Mouse (Mus musculus): ENCODE data around the gene Fjx1. TPM values are rescaled to one million over a fixed set of nuclear protein-coding genes. Genes with fewer than 3 reads are reported as not detected.

The Fjx1 gene
- polyA plus RNA-seq, 1 experiment = 0.16 TPM

DNA sequence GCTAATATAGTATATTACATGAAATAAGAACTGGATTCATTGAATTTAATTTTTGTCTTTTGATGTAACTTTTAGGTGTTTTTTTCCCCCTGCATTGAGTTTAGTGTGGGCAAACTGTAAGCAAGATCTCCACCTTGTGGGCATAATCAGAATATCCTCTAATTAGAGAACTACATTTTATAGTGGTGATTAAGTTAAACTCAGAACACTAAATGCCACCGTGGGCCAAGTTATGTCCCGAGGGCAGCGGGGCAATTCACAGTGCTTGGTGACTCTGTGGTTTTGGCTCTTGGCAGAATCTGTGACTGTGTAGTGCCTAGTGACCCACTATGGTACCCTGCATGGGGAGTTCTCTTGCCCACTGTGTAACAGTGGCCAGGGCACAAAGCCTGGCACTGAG, 1.1 kb upstream of the Fjx1 start:
- Histone ChIP-seq H3K4me3 (replicated peaks) (no peak overlapping the region), H3K27me3 (replicated peaks) (peaks cover 89% of the 10 kb centered on the region), H3K4me1 (peaks cover 29% of the 10 kb centered on the region), H3K36me3 (replicated peaks; ENCODE audit: low read length) (no peaks in the 10 kb centered on the region), H3K9me3 (no peaks in the 10 kb centered on the region)
- TF ChIP-seq FLI1 (IDR thresholded peaks at IDR 0.05; ENCODE audit: low read length) (no peak), GATA1 (IDR thresholded peaks at IDR 0.05; ENCODE audit: borderline replicate concordance, low read length) (no peak)

DNA sequence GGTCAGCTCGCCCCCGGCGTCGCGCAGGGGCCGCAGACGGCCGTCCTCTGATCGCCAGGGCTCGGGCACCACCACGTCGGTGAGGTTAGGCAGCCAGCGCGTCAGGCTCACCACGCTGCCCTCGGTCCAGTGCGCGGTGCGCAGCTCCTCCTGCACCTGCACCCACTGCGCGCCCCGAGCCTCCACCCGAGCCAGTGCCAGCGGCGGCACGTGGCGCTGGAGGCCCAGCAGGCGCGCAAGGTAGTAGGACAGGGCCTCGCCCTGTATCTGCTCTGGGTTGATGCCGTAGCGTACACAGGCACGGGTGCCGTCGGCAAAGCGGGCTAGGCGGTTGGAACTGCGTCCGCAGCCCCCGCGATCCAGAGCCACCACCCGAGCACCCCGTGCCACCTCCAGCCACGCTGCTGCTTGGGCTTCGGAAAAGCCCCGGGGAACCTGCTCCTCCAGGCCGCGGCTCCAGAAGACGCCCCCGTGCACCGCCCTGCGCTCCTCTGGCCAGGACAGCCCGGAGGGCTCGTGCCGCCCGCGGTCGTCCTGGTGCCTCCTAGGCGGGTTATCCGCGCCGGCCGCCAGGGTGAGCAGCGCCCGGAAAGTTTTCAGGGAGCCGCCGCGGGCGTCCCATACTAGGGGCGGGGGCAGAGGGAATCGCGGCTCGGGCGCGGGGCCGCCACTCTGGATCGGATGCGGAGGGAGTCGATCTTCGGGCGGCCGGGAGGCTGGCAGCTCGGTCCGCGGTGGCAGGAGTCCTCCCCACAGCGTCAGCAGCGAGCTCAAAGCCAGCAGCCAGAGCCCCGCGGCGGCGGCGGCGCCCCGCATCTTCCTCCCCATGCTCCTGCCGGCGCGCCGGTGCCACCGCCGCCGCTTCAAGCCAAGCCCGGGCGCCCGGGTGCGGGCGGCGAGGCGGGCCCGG, 1.3 kb downstream of the Fjx1 start:
- Histone ChIP-seq H3K4me1 (peaks cover 29% of the 10 kb centered on the region), H3K27me3 (replicated peaks) (peaks cover 88% of the 10 kb centered on the region), H3K4me3 (replicated peaks) (peak overlapping the region; percentile 91), H3K36me3 (replicated peaks; ENCODE audit: low read length) (no peaks in the 10 kb centered on the region), H3K9me3 (no peaks in the 10 kb centered on the region)
- TF ChIP-seq FLI1 (IDR thresholded peaks at IDR 0.05; ENCODE audit: low read length) = no peak
- TF ChIP-seq GATA1 (IDR thresholded peaks at IDR 0.05; ENCODE audit: borderline replicate concordance, low read length) = no peak

DNA sequence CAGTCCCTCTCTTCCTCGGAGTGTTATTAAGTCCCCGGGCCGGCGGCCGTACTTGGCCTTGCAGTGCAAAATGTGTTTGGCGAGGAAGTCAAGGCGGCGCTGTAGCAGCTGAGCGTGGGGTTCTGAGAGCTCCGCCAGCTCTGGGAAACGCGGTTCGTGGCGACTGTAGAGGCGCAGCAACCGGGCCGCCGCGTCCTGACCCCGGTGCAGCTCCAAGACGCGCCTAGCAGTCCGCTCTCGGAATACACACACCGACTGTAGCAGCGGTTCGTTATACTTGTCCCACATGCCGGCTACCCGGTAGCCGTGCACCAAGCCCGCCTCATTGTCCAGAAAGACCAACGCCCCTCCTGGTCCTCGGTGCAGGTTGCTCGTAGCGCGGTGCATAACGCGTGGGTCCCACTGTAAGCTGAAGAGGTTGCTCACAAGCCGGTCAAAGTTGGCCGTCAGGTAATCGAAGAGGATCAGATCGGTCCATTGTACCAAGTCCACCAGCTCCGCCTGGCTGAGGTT, 2.0 kb downstream of the Fjx1 start:
- no peaks in the 10 kb centered on the region for H3K9me3 ChIP-seq
- TF ChIP-seq FLI1 (IDR thresholded peaks at IDR 0.05; ENCODE audit: low read length) = no peak
- no peak for TF ChIP-seq GATA1 (IDR thresholded peaks at IDR 0.05; ENCODE audit: borderline replicate concordance, low read length)
- H3K4me1 ChIP-seq = peaks cover 29% of the 10 kb centered on the region
- peak overlapping the region; percentile 91 for H3K4me3 ChIP-seq (replicated peaks)
- peaks cover 84% of the 10 kb centered on the region for H3K27me3 ChIP-seq (replicated peaks)
- no peaks in the 10 kb centered on the region for H3K36me3 ChIP-seq (replicated peaks; ENCODE audit: low read length)

DNA sequence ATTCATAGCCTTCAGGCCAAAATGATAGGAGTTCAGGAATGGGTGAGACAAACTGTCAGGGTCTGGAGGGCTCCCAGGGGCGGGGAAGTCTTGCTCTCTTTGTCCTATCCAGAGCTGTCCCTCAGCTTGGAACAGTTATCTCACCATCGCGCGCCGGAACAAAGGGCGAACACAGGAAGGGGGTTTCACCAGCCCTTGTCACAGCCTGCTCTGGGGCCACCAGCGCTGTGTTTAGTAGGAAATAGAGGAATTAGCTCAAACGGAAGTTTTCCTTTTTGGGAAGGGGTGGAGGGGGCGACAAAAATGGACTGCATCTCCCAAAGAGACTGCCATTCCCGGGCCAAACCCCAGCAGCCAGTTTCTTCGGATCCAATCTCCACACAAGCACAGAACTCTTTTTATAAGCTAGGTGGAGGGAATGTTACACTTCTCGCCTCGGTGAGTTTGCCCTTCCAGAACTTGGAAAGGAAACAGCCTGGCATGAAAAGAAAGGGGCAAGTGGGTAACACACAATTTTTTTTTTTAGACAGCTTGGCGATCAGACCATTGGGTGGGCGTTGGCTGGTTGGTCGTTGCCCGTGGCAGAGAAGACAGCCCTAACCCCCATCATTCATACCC, 2.6 kb downstream of the Fjx1 start:
- peak overlapping the region; percentile 91 for H3K4me3 ChIP-seq (replicated peaks)

GRCm38 (mm10) chr2:102449056-102449455, 3.2 kb downstream of the Fjx1 start:
- Histone ChIP-seq H3K36me3 (replicated peaks; ENCODE audit: low read length) (no peaks in the 10 kb centered on the region), H3K27me3 (replicated peaks) (peaks cover 76% of the 10 kb centered on the region), H3K4me3 (replicated peaks) (no peak overlapping the region), H3K9me3 (no peaks in the 10 kb centered on the region), H3K4me1 (peaks cover 29% of the 10 kb centered on the region)
- no peak for TF ChIP-seq FLI1 (IDR thresholded peaks at IDR 0.05; ENCODE audit: low read length)
- no peak for TF ChIP-seq GATA1 (IDR thresholded peaks at IDR 0.05; ENCODE audit: borderline replicate concordance, low read length)

More for the DNA sequence above, 2.6 kb downstream of the Fjx1 start:
- H3K4me1 ChIP-seq = peaks cover 29% of the 10 kb centered on the region
- H3K27me3 ChIP-seq (replicated peaks) = peaks cover 82% of the 10 kb centered on the region
- H3K36me3 ChIP-seq (replicated peaks; ENCODE audit: low read length) = no peaks in the 10 kb centered on the region
- no peaks in the 10 kb centered on the region for H3K9me3 ChIP-seq
- TF ChIP-seq GATA1 (IDR thresholded peaks at IDR 0.05; ENCODE audit: borderline replicate concordance, low read length) = no peak
- no peak for TF ChIP-seq FLI1 (IDR thresholded peaks at IDR 0.05; ENCODE audit: low read length)

- H3K4me3 ChIP-seq (replicated peaks) = no peak overlapping the region
- H3K27me3 ChIP-seq (replicated peaks) = peaks cover 75% of the 10 kb centered on the region
- H3K4me1 ChIP-seq = peaks cover 29% of the 10 kb centered on the region
- TF ChIP-seq FLI1 (IDR thresholded peaks at IDR 0.05; ENCODE audit: low read length) (no peak), GATA1 (IDR thresholded peaks at IDR 0.05; ENCODE audit: borderline replicate concordance, low read length) (no peak)
- H3K36me3 ChIP-seq (replicated peaks; ENCODE audit: low read length) = no peaks in the 10 kb centered on the region
- no peaks in the 10 kb centered on the region for H3K9me3 ChIP-seq
Observed at GRCm38 (mm10) chr2:102447831-102448230, 4.5 kb downstream of the Fjx1 start.

DNA sequence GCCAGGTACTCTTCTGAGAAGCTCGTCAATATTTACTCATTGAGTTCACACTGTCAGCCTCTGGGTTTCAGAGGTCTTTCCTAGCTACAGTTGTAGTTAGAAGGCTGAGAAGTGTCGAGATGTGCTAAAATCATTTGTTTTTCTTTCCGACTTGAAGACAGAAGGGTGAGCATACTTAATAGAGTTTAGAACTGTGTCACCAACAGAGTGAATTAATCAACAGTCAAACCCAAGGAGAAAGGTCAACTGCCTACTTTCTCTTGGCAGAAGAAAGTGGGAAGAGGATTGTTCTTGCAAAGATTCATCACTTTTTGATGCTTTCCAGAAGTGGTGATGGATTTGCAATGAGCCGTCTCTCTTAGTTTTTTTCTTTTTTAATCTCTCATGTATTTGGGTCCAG, 5.4 kb downstream of the Fjx1 start:
- no peak overlapping the region for H3K4me3 ChIP-seq (replicated peaks)
- H3K36me3 ChIP-seq (replicated peaks; ENCODE audit: low read length) = no peaks in the 10 kb centered on the region
- peaks cover 66% of the 10 kb centered on the region for H3K27me3 ChIP-seq (replicated peaks)
- TF ChIP-seq GATA1 (IDR thresholded peaks at IDR 0.05; ENCODE audit: borderline replicate concordance, low read length) (no peak), FLI1 (IDR thresholded peaks at IDR 0.05; ENCODE audit: low read length) (no peak)
- H3K4me1 ChIP-seq = peaks cover 24% of the 10 kb centered on the region
- no peaks in the 10 kb centered on the region for H3K9me3 ChIP-seq

- peaks cover 30% of the 10 kb centered on the region for H3K27me3 ChIP-seq (replicated peaks)
- H3K36me3 ChIP-seq (replicated peaks; ENCODE audit: low read length) = no peaks in the 10 kb centered on the region
- H3K4me1 ChIP-seq = no peaks in the 10 kb centered on the region
- no peaks in the 10 kb centered on the region for H3K9me3 ChIP-seq
- TF ChIP-seq GATA1 (IDR thresholded peaks at IDR 0.05; ENCODE audit: borderline replicate concordance, low read length) (no peak), FLI1 (IDR thresholded peaks at IDR 0.05; ENCODE audit: low read length) (no peak)
- H3K4me3 ChIP-seq (replicated peaks) = no peak overlapping the region
Observed at GRCm38 (mm10) chr2:102437357-102438030, 14.8 kb downstream of the Fjx1 start.

GRCm38 (mm10) chr2:102433879-102434278, 18.4 kb downstream of the Fjx1 start:
- Histone ChIP-seq H3K4me3 (replicated peaks) (no peak overlapping the region), H3K4me1 (no peaks in the 10 kb centered on the region), H3K27me3 (replicated peaks) (peaks cover 26% of the 10 kb centered on the region), H3K36me3 (replicated peaks; ENCODE audit: low read length) (no peaks in the 10 kb centered on the region), H3K9me3 (no peaks in the 10 kb centered on the region)
- TF ChIP-seq GATA1 (IDR thresholded peaks at IDR 0.05; ENCODE audit: borderline replicate concordance, low read length) (no peak), FLI1 (IDR thresholded peaks at IDR 0.05; ENCODE audit: low read length) (no peak)
